Mouse (Mus musculus) limb, embryonic 12.5 days (tissue): ENCODE data around the gene Smim20. TPM values are rescaled to one million over a fixed set of nuclear protein-coding genes. Genes with fewer than 3 reads are reported as not detected.
A peak's percentile ranks its signal among the peaks of the same experiment; 100 is the strongest.

ENCODE experiments used
- ATAC-seq: fragments of 200-750 bp; cut with Nextera tagmentation; 2 replicates; pipeline ENCODE4 v1.8.0; 2017; ENCODE audit warnings: low read depth, moderate TSS enrichment; ENCODE audit not compliant: insufficient number of reproducible peaks, insufficient read depth, low FRiP score, low TSS enrichment
- H3K27ac ChIP-seq: fragments of 300-500 bp; sonication (generic); 2 replicates; pipeline ENCODE4 v1.5.1; 2016; ENCODE audit warnings: mild to moderate bottlenecking, moderate library complexity
- H3K27me3 ChIP-seq: fragments of 300-500 bp; sonication (generic); 2 replicates; pipeline ENCODE4 v1.6.1; 2016; ENCODE audit warnings: mild to moderate bottlenecking, moderate library complexity
- H3K36me3 ChIP-seq: fragments of 300-500 bp; sonication (generic); 2 replicates; pipeline ENCODE4 v1.6.1; 2016; ENCODE audit warnings: mild to moderate bottlenecking, moderate library complexity
- H3K4me1 ChIP-seq: fragments of 300-500 bp; sonication (generic); replicated peaks from 2 replicates; pipeline ENCODE4 v1.6.1; 2016
- H3K4me2 ChIP-seq: fragments of 300-500 bp; sonication (generic); 2 replicates; pipeline ENCODE4 v1.6.1; 2016; ENCODE audit warnings: mild to moderate bottlenecking, moderate library complexity
- H3K4me3 ChIP-seq: fragments of 300-500 bp; sonication (generic); replicated peaks from 2 replicates; pipeline ENCODE4 v1.5.1; 2016; ENCODE audit warnings: mild to moderate bottlenecking
- H3K9ac ChIP-seq: fragments of 300-500 bp; sonication (generic); replicated peaks from 2 replicates; pipeline ENCODE4 v1.6.1; 2016; ENCODE audit warnings: mild to moderate bottlenecking, moderate library complexity
- H3K9me3 ChIP-seq: fragments of 300-500 bp; sonication (generic); 2 replicates; pipeline ENCODE4 v1.6.1; 2016; ENCODE audit warnings: mild to moderate bottlenecking, moderate library complexity
- WGBS: fragments of 180-500 bp; shearing (Covaris S2); methylation state at CpG from one replicate; pipeline ENCODE4 v1.1.7; 2016; 5-methylcytosine and 5-hydroxymethylcytosine counted together
- polyA plus RNA-seq: library from polyadenylated mRNA; unstranded; fragments of >200 nt; fragmentation: Nextera tagmentation; extraction: Ambion mirVana; gene quantifications from 2 replicates; pipeline ENCODE4 v1.2.1, GENCODE M21; 2016

Gene Smim20
- 65.6 and 66.0 TPM in 2 replicates for polyA plus RNA-seq

DNA sequence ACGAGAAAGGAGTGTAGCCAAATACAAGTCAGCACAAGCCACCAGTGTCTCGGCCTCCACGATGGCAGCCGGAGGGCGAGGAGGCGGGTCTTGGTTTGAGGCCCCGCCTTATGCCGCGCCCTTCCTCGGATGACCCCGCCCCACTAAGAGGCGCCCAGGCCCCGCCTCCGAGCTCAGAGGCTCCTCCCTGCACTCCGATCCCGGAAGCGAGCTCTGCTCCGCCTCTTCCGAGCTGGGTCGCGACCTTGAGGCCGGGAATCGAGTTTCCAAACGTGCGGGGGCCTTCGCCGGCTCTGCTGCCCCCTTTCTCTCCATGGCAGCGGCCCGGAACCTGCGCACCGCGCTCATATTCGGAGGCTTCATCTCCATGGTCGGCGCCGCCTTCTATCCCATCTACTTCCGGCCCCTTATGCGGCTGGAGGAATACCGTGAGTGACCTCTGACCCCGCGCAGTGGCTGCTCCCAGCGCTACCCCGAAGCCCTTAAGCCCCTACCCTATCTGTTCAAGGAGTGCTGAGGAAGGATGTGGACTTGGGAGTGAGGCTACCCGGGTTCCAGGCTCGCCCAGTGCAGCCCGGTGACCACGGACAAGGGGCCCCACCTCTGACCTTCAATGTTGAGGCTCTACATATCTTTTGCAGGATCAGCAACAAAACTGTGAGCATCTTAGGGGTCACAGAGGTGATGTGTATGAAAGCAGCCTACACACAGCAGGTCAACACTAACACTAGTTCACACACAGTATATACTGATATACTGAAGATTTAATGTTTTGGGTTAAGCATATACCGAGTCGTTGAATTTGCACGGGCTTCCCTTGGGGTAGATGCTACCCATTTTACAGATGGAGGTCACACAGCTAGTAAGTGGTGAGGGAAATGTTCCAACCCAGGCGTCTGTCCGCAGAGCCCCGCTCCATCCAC is at the start of gene Smim20:
Gene Smim20 (plus strand): TSS at position 153 of the 923 bp plus-strand sequence.
- no peaks in the 10 kb centered on the region for H3K27me3 ChIP-seq
- H3K4me2 ChIP-seq: peak within 1 kb of the TSS; percentile 74
- H3K27ac ChIP-seq: peak within 1 kb of the TSS; percentile 82
- 11% methylated on average over 53 of the region's 53 CpGs for WGBS
- H3K36me3 ChIP-seq: no peaks in the 10 kb centered on the region; the same call in 1 of the 2 replicates
- no peaks in the 10 kb centered on the region for H3K9me3 ChIP-seq
- peak within 1 kb of the TSS; percentile 62 for H3K4me3 ChIP-seq
- ATAC-seq: peak; percentile 85
- H3K4me1 ChIP-seq: peaks cover 21% of the 10 kb centered on the region
- H3K9ac ChIP-seq: peak within 1 kb of the TSS; percentile 55

DNA sequence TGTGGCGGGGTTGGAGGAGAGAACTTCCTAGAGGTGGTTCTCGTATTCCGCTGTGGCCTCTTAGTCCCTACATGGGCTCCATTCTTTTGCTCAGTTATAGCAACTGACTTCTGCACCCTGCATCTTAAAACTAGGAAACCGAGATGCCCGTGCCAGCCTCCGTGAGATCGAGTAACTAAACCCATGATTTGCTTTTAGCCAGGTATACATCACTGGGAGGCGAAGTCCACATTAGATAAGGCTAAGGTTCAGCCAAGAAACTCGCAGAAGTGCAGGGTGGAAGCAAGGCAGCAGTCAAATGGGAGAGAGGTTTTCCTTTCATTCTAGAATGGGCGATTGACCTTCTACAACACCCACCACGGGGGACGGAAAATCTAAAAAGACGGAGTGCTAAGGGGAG is 41.4 kb upstream of the Smim20 start:
- H3K4me1 ChIP-seq: no peaks in the 10 kb centered on the region; the same call in 1 of the 2 replicates
- H3K9ac ChIP-seq: no peak overlapping the region
- H3K9me3 ChIP-seq: no peaks in the 10 kb centered on the region
- no peak for ATAC-seq
- no peak overlapping the region for H3K4me2 ChIP-seq
- H3K36me3 ChIP-seq: no peaks in the 10 kb centered on the region
- WGBS: 91% methylated on average over 13 of the region's 13 CpGs
- H3K4me3 ChIP-seq: no peak overlapping the region
- no peaks in the 10 kb centered on the region for H3K27me3 ChIP-seq
- H3K27ac ChIP-seq: no peak overlapping the region

GRCm38 (mm10) chr5:53230560-53230959 is 36.3 kb upstream of the Smim20 start:
- WGBS: 77% methylated on average over 4 of the region's 4 CpGs
- H3K4me2 ChIP-seq: no peak overlapping the region
- H3K4me1 ChIP-seq: peaks cover 2% of the 10 kb centered on the region; the same call in 1 of the 2 replicates
- no peak overlapping the region for H3K27ac ChIP-seq
- H3K36me3 ChIP-seq: no peaks in the 10 kb centered on the region
- no peaks in the 10 kb centered on the region for H3K9me3 ChIP-seq
- ATAC-seq: no peak
- H3K4me3 ChIP-seq: no peak overlapping the region
- no peak overlapping the region for H3K9ac ChIP-seq
- H3K27me3 ChIP-seq: no peaks in the 10 kb centered on the region

DNA sequence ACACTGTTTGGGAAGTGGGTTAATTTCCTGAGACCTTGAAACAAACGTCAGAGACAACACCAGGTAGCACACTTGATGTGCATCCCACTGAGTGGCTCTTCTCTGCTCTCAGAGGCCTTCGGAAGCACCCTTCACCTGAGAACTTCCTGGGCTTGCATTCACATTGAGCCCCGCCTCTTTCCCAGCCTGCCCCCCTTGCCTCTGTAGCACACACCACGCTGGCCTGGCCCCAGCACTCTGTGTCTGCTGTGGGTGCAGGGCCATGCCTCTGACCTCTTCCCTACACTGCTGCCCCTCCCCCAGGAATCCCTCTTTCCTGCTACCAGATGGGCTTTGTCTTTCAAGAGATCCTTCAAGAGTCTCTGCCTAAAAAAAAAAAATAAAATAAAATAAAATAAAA is 31.3 kb upstream of the Smim20 start:
- H3K27ac ChIP-seq: no peak overlapping the region
- ATAC-seq: peak; percentile 71; the same call in 1 of the 2 replicates
- H3K4me1 ChIP-seq: peaks cover 19% of the 10 kb centered on the region
- 10% methylated on average over 4 of the region's 4 CpGs for WGBS
- no peak overlapping the region for H3K4me2 ChIP-seq
- H3K36me3 ChIP-seq: no peaks in the 10 kb centered on the region
- no peaks in the 10 kb centered on the region for H3K9me3 ChIP-seq
- H3K27me3 ChIP-seq: no peaks in the 10 kb centered on the region
- H3K9ac ChIP-seq: no peak overlapping the region
- no peak overlapping the region for H3K4me3 ChIP-seq

- Histone ChIP-seq H3K4me1 (peaks cover 25% of the 10 kb centered on the region), H3K27ac (no peak overlapping the region), H3K4me2 (no peak overlapping the region), H3K9ac (no peak overlapping the region), H3K27me3 (no peaks in the 10 kb centered on the region), H3K4me3 (no peak overlapping the region), H3K36me3 (no peaks in the 10 kb centered on the region), H3K9me3 (no peaks in the 10 kb centered on the region)
- no peak for ATAC-seq
- 35% methylated on average over 5 of the region's 5 CpGs for WGBS
Observed at GRCm38 (mm10) chr5:53236136-53236535, 30.7 kb upstream of the Smim20 start.

DNA sequence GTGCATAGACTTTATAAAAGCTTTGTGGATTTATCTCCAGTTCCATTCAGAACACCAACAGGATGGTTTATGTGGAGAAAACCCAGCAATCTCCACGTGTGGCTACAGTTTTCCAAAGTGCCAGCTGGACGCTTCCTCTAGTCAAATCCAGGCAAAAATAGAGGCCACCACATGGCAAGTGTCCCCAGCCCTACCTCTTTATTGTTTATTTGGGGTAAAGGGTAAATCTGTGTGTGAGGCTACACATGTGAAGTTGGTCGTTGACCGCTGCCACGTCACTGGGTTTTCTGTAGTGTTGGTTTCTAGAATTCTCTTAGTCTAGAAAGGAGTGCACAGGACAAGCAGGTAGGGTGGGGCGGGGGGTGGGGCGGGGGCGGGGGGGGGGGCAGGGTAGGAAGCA is 30.1 kb upstream of the Smim20 start:
- ATAC-seq: no peak
- Histone ChIP-seq H3K4me2 (no peak overlapping the region), H3K27ac (no peak overlapping the region), H3K4me3 (no peak overlapping the region), H3K4me1 (peaks cover 27% of the 10 kb centered on the region), H3K36me3 (no peaks in the 10 kb centered on the region), H3K27me3 (no peaks in the 10 kb centered on the region), H3K9me3 (no peaks in the 10 kb centered on the region), H3K9ac (no peak overlapping the region)
- WGBS: 83% methylated on average over 7 of the region's 8 CpGs

GRCm38 (mm10) chr5:53238761-53239160 is 28.1 kb upstream of the Smim20 start:
- peaks cover 27% of the 10 kb centered on the region for H3K4me1 ChIP-seq
- H3K4me3 ChIP-seq: no peak overlapping the region
- H3K4me2 ChIP-seq: no peak overlapping the region
- H3K36me3 ChIP-seq: no peaks in the 10 kb centered on the region
- H3K9me3 ChIP-seq: no peaks in the 10 kb centered on the region
- H3K9ac ChIP-seq: no peak overlapping the region
- 84% methylated on average over 7 of the region's 7 CpGs for WGBS
- no peak for ATAC-seq
- H3K27ac ChIP-seq: no peak overlapping the region
- H3K27me3 ChIP-seq: no peaks in the 10 kb centered on the region

- Histone ChIP-seq H3K36me3 (no peaks in the 10 kb centered on the region), H3K9ac (no peak overlapping the region), H3K9me3 (no peaks in the 10 kb centered on the region), H3K4me1 (peaks cover 27% of the 10 kb centered on the region), H3K4me2 (no peak overlapping the region), H3K27ac (no peak overlapping the region), H3K27me3 (no peaks in the 10 kb centered on the region), H3K4me3 (no peak overlapping the region)
- WGBS: 89% methylated on average over 7 of the region's 7 CpGs
- no peak for ATAC-seq
Observed at GRCm38 (mm10) chr5:53239189-53239588, 27.7 kb upstream of the Smim20 start.

- Histone ChIP-seq H3K27ac (no peak overlapping the region), H3K4me2 (no peak overlapping the region), H3K27me3 (no peaks in the 10 kb centered on the region), H3K4me3 (no peak overlapping the region), H3K9ac (no peak overlapping the region), H3K9me3 (no peaks in the 10 kb centered on the region), H3K36me3 (no peaks in the 10 kb centered on the region), H3K4me1 (peaks cover 27% of the 10 kb centered on the region)
- ATAC-seq: no peak
- WGBS: 43% methylated on average over 11 of the region's 11 CpGs
Observed at GRCm38 (mm10) chr5:53239831-53240440, 26.9 kb upstream of the Smim20 start.

DNA sequence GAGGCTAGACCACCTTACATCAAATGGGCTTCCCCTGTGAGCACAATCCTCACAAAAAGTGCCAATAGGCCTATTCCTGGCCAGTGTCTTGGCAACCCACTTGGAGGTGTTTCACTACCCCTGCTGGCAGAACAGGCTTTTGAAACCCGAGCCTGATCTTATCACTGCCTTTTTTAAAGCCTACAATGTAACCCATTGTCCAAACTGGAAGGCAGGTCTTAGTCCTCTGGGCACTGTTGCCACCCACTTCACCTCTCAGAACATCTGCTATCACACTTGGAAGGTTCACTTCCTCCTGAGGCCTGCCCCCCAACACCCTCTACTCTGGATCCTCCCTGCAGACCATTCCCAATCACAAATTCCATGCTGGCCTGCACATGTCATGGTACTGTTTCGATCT is 25.8 kb upstream of the Smim20 start:
- Histone ChIP-seq H3K9ac (no peak overlapping the region), H3K4me1 (peaks cover 20% of the 10 kb centered on the region), H3K36me3 (no peaks in the 10 kb centered on the region), H3K27me3 (no peaks in the 10 kb centered on the region), H3K27ac (no peak overlapping the region), H3K4me3 (no peak overlapping the region), H3K4me2 (no peak overlapping the region), H3K9me3 (no peaks in the 10 kb centered on the region)
- no peak for ATAC-seq
- WGBS: 54% methylated on average over 2 of the region's 2 CpGs

DNA sequence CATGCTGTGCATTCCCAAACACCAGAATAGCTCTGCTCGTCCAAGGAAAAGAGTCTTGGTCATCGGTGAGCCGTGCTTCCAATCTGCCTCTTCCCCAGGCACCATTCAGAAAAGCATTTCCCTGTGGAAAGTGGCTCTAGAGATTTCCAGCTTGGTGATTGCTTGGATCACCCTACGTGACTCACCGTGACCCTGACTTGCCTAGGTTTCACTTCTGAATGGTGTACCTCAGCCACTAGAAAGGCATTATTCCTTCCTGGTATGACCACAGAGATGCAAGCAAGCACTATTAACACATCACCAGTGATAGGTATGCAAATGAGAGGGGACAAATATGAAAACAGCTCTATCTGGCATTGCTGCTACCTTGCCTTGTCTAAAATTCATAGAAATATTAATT is 24.9 kb upstream of the Smim20 start:
- no peak overlapping the region for H3K4me3 ChIP-seq
- no peak overlapping the region for H3K9ac ChIP-seq
- 85% methylated on average over 5 of the region's 5 CpGs for WGBS
- H3K4me1 ChIP-seq: peaks cover 17% of the 10 kb centered on the region
- no peak overlapping the region for H3K4me2 ChIP-seq
- no peaks in the 10 kb centered on the region for H3K27me3 ChIP-seq
- H3K36me3 ChIP-seq: no peaks in the 10 kb centered on the region
- ATAC-seq: no peak
- no peaks in the 10 kb centered on the region for H3K9me3 ChIP-seq
- H3K27ac ChIP-seq: no peak overlapping the region
